Mouse (Mus musculus): ENCODE data around the gene Rad21l. TPM values are rescaled to one million over a fixed set of nuclear protein-coding genes. Genes with fewer than 3 reads are reported as not detected.
A peak's percentile ranks its signal among the peaks of the same experiment; 100 is the strongest.

Gene Rad21l
- polyA plus RNA-seq, 1 experiment from 2014 or later: not detected

- ATAC-seq (no peak), DNase-seq (ENCODE audit: low spot score) (no peak)
- H3K9ac ChIP-seq (replicated peaks; ENCODE audit: low read depth): no peak overlapping the region
- H3K36me3 ChIP-seq (ENCODE audit: insufficient read depth, low read length): no peaks in the 10 kb centered on the region
- no peaks in the 10 kb centered on the region for H3K27me3 ChIP-seq (replicated peaks; ENCODE audit: insufficient read depth, low read length)
- H3K27ac ChIP-seq (ENCODE audit: low read length): no peak overlapping the region
- 59% methylated on average over 1 of the region's 1 CpGs for WGBS
- no peak overlapping the region for H3K4me3 ChIP-seq (ENCODE audit: low read depth, low read length)
- no peaks in the 10 kb centered on the region for H3K9me3 ChIP-seq (ENCODE audit: low read length)
- no peaks in the 10 kb centered on the region for H3K4me1 ChIP-seq (ENCODE audit: insufficient read depth, low read depth, low read length)
- no peak overlapping the region for H3K4me2 ChIP-seq (replicated peaks; ENCODE audit: low read depth, low read length)
- TF ChIP-seq EP300 (IDR thresholded peaks at IDR 0.05) (no peak), CTCF (IDR thresholded peaks at IDR 0.05) (no peak)
Measured at GRCm38 (mm10) chr2:151652053-151652452, 16.3 kb downstream of the Rad21l start.

GRCm38 (mm10) chr2:151636015-151636402 is 32.3 kb downstream of the Rad21l start:
- no peak overlapping the region for H3K9ac ChIP-seq (replicated peaks; ENCODE audit: low read depth)
- TF ChIP-seq CTCF (IDR thresholded peaks at IDR 0.05): no peak
- TF ChIP-seq EP300 (IDR thresholded peaks at IDR 0.05): no peak
- H3K27me3 ChIP-seq (replicated peaks; ENCODE audit: insufficient read depth, low read length): peaks cover 21% of the 10 kb centered on the region; the same call in 1 of the 2 replicates
- no peak overlapping the region for H3K4me3 ChIP-seq (ENCODE audit: low read depth, low read length)
- no peak overlapping the region for H3K27ac ChIP-seq (ENCODE audit: low read length)
- ATAC-seq (no peak), DNase-seq (ENCODE audit: low spot score) (no peak)
- WGBS: 73% methylated on average over 2 of the region's 2 CpGs
- no peaks in the 10 kb centered on the region for H3K9me3 ChIP-seq (ENCODE audit: low read length)
- H3K36me3 ChIP-seq (ENCODE audit: insufficient read depth, low read length): no peaks in the 10 kb centered on the region
- no peak overlapping the region for H3K4me2 ChIP-seq (replicated peaks; ENCODE audit: low read depth, low read length)
- no peaks in the 10 kb centered on the region for H3K4me1 ChIP-seq (ENCODE audit: insufficient read depth, low read depth, low read length)

DNA sequence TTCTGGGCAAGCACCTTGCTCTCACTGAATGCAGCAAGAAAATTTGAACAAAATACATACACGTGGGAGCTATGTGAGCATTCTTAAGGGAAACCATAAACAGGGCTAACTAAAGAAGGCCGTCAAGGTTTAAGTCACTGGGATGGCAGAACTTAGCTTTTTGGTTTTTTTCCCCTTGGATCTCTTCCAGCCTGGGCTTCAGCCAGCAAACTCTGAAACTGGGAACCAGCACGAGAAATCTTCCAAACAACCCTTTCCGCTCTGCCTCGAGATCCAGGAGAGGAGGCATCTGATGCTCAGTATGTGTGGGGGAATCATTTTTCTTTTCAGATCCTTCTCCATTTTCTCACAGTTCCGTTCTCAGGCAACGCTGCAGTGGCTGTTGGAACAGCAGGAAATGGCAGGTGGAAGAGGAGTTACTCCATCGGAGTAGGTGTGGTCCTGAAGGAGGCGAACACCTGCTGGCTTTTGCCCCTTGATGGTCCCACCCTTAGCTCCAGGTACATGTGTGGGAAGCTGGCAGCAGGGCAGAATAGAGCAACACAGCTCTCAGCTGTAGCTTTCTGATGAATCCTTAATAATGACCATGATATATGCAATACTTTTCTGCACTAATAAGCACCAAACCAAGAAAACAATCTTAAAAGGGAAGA is 32.8 kb downstream of the Rad21l start:
- no peak for DNase-seq (ENCODE audit: low spot score)
- no peak overlapping the region for H3K4me2 ChIP-seq (replicated peaks; ENCODE audit: low read depth, low read length)
- 42% methylated on average over 9 of the region's 9 CpGs for WGBS

GRCm38 (mm10) chr2:151634903-151635302 is 33.4 kb downstream of the Rad21l start:
- H3K27me3 ChIP-seq (replicated peaks; ENCODE audit: insufficient read depth, low read length): peaks cover 21% of the 10 kb centered on the region; the same call in 1 of the 2 replicates
- no peaks in the 10 kb centered on the region for H3K4me1 ChIP-seq (ENCODE audit: insufficient read depth, low read depth, low read length)
- 23% methylated on average over 2 of the region's 2 CpGs for WGBS
- no peak overlapping the region for H3K4me3 ChIP-seq (ENCODE audit: low read depth, low read length)
- no peaks in the 10 kb centered on the region for H3K36me3 ChIP-seq (ENCODE audit: insufficient read depth, low read length)
- no peaks in the 10 kb centered on the region for H3K9me3 ChIP-seq (ENCODE audit: low read length)
- H3K27ac ChIP-seq (ENCODE audit: low read length): no peak overlapping the region
- H3K9ac ChIP-seq (replicated peaks; ENCODE audit: low read depth): no peak overlapping the region
- no peak overlapping the region for H3K4me2 ChIP-seq (replicated peaks; ENCODE audit: low read depth, low read length)
- DNase-seq (ENCODE audit: low spot score) (no peak), ATAC-seq (no peak)
- TF ChIP-seq CTCF (IDR thresholded peaks at IDR 0.05) (no peak), EP300 (IDR thresholded peaks at IDR 0.05) (no peak)

More for the DNA sequence above, 32.8 kb downstream of the Rad21l start:
- ATAC-seq: no peak
- Histone ChIP-seq H3K27ac (ENCODE audit: low read length) (no peak overlapping the region), H3K9ac (replicated peaks; ENCODE audit: low read depth) (no peak overlapping the region), H3K27me3 (replicated peaks; ENCODE audit: insufficient read depth, low read length) (peaks cover 21% of the 10 kb centered on the region; the same call in 1 of the 2 replicates), H3K36me3 (ENCODE audit: insufficient read depth, low read length) (no peaks in the 10 kb centered on the region), H3K4me1 (ENCODE audit: insufficient read depth, low read depth, low read length) (no peaks in the 10 kb centered on the region), H3K9me3 (ENCODE audit: low read length) (no peaks in the 10 kb centered on the region), H3K4me3 (ENCODE audit: low read depth, low read length) (no peak overlapping the region)
- TF ChIP-seq CTCF (IDR thresholded peaks at IDR 0.05) (no peak), EP300 (IDR thresholded peaks at IDR 0.05) (no peak)

DNA sequence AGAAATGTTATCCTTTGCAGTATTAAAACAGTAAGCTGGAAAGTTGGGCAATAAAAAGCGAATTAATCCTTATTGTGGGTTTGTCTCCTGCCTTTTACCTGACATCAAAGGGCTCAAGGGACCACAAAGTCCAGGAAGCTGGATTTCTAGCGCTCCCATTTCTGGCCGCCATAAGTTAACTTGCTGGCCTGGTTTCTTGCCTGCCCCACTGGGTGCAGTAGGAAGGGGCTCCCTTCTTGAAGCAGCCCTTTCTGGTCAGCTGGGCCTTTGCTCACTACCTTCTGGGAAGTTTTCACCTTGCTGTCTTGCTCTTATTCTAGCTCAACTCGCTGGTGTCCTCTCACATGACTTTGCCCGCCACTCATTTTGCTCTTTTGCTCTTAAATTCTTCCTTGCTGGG is 35.4 kb downstream of the Rad21l start:
- Histone ChIP-seq H3K4me3 (ENCODE audit: low read depth, low read length) (no peak overlapping the region), H3K27ac (ENCODE audit: low read length) (no peak overlapping the region), H3K36me3 (ENCODE audit: insufficient read depth, low read length) (no peaks in the 10 kb centered on the region), H3K9me3 (ENCODE audit: low read length) (no peaks in the 10 kb centered on the region), H3K27me3 (replicated peaks; ENCODE audit: insufficient read depth, low read length) (peaks cover 21% of the 10 kb centered on the region; the same call in 1 of the 2 replicates), H3K4me2 (replicated peaks; ENCODE audit: low read depth, low read length) (no peak overlapping the region), H3K4me1 (ENCODE audit: insufficient read depth, low read depth, low read length) (no peaks in the 10 kb centered on the region), H3K9ac (replicated peaks; ENCODE audit: low read depth) (no peak overlapping the region)
- 55% methylated on average over 5 of the region's 5 CpGs for WGBS
- ATAC-seq (no peak), DNase-seq (ENCODE audit: low spot score) (no peak)
- TF ChIP-seq CTCF (IDR thresholded peaks at IDR 0.05) (no peak), EP300 (IDR thresholded peaks at IDR 0.05) (no peak)

DNA sequence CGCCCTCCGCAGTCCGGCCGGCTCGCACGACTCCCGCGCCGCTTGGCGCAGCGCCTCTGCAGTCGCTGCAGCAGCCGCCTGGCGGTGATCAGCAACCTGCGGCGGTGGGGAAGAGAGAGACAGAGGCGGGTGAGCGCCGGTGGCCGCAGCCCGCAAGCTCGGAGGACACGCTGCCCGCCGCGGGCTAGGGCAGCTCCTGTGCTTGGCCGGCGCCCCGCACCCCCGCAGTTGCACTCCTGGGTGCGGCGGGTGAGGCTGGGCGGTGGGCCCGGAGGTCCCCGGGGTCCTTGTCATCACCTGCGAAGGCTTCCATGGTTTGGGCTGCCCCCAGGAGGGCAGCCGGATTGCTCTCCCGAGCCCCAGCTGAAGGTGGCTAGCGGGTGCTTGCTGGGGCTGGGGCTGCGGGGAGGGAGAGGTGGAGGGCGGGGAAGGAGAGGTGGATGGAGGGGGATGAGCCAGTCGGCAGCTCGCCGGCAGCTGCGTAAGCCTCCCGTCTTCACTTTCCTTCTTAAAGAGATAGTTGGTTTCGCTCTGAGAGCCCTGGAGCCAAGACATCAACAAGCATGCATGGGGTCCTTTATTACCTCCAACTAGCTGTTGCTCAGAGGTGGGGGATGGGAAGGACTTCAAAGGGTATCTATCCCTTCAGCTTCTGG is 36.0 kb downstream of the Rad21l start, which contains the start of gene Snph:
Snph (minus strand) TSS at position 435 of the 656 bp plus-strand sequence.
- Histone ChIP-seq H3K27ac (ENCODE audit: low read length) (no peak within 1 kb of the TSS), H3K9ac (replicated peaks; ENCODE audit: low read depth) (0 out of 2 replicates have a peak within 1 kb of the TSS, but pooled peaks have one; percentile 19), H3K4me2 (replicated peaks; ENCODE audit: low read depth, low read length) (peak within 1 kb of the TSS; percentile 94), H3K36me3 (ENCODE audit: insufficient read depth, low read length) (no peaks in the 10 kb centered on the region), H3K4me3 (ENCODE audit: low read depth, low read length) (peak within 1 kb of the TSS; percentile 53), H3K9me3 (ENCODE audit: low read length) (no peaks in the 10 kb centered on the region), H3K4me1 (ENCODE audit: insufficient read depth, low read depth, low read length) (no peaks in the 10 kb centered on the region), H3K27me3 (replicated peaks; ENCODE audit: insufficient read depth, low read length) (peaks cover 21% of the 10 kb centered on the region; the same call in 1 of the 2 replicates)
- peak; percentile 76 for ATAC-seq
- 0% methylated on average over 43 of the region's 47 CpGs for WGBS
- TF ChIP-seq CTCF (IDR thresholded peaks at IDR 0.05): peak; percentile 67
- no peak for TF ChIP-seq EP300 (IDR thresholded peaks at IDR 0.05)
- DNase-seq (ENCODE audit: low spot score): peak; percentile 42

Data from lung, postnatal 0 days (tissue).